In genomic region chr2:121140018-121140882, GRCm38 (mm10) we compare ENCODE assay signal across 8 mouse cellular contexts. TPM values are rescaled to one million over a fixed set of nuclear protein-coding genes. Genes with fewer than 3 reads are reported as not detected.
DNase-seq lines count a peak whose midpoint lies in the region; ATAC-seq lines count a peak whose summit lies in the region.

Adal (plus strand) TSS chr2:121140428.
Lcmt2 (minus strand) TSS chr2:121140653.

- H3K9ac ChIP-seq in hindbrain, embryonic 12.5 days = peak within 1 kb of the TSS; percentile 91

- H3K4me3 ChIP-seq in hindbrain, embryonic 12.5 days = peak within 1 kb of the TSS; percentile 69

- peak within 1 kb of the TSS; percentile 97 for H3K27ac ChIP-seq in hindbrain, embryonic 12.5 days

- H3K27me3 ChIP-seq in hindbrain, embryonic 12.5 days = no peaks in the 10 kb centered on the region

- H3K4me2 ChIP-seq in hindbrain, embryonic 12.5 days (replicated peaks) = peak within 1 kb of the TSS; percentile 89

- peaks cover 25% of the 10 kb centered on the region for H3K36me3 ChIP-seq in hindbrain, embryonic 12.5 days

- H3K9me3 ChIP-seq in hindbrain, embryonic 12.5 days (replicated peaks) = no peaks in the 10 kb centered on the region

- peaks cover 27% of the 10 kb centered on the region for H3K4me1 ChIP-seq in hindbrain, embryonic 12.5 days

- DNase-seq in Muller cell, postnatal 12 days (ENCODE audit: inconsistent ontology term) = peak; percentile 95
- peak; percentile 94 for DNase-seq in cerebellum, adult 9-11 months
- DNase-seq in frontal cortex, postnatal 10 days (ENCODE audit: low spot score in 2 of 2) = peak; percentile 81 to 91
- peak; percentile 94 to 98 for DNase-seq in layer of hippocampus, postnatal 14 days (ENCODE audit: low spot score in 2 of 2)
- DNase-seq in lung, postnatal 14 days = peak; percentile 90
- peak; percentile 81 for DNase-seq in retina, adult 2 months (ENCODE audit: low read depth, low spot score)
- peak; percentile 89 for DNase-seq in thymus, postnatal 36 days

- peak; percentile 96 for ATAC-seq in hindbrain, embryonic 12.5 days (ENCODE audit: low FRiP score)

- WGBS in hindbrain, embryonic 12.5 days = under 1% methylated on average over 84 of the region's 87 CpGs

RNA-seq across cellular contexts. Expression of gene Adal, which starts in this region (rescaled TPM):
- polyA plus RNA-seq in hindbrain, embryonic 12.5 days (2016; fragmentation: Nextera tagmentation; extraction: Ambion mirVana) = 29.2 and 29.6 TPM in 2 replicates
- 10 to 100 TPM; 17.9 to 22.8 TPM for total RNA-seq in layer of hippocampus, postnatal 14 days (2021)

RNA-seq across cellular contexts. Expression of gene Lcmt2, which starts in this region (rescaled TPM):
- 22.3 and 24.7 TPM in 2 replicates for polyA plus RNA-seq in hindbrain, embryonic 12.5 days (2016; fragmentation: Nextera tagmentation; extraction: Ambion mirVana)
- 10 to 100 TPM in 1 of 2 experiments, 1 to 10 TPM in 1; 8.0 to 10.4 TPM for total RNA-seq in layer of hippocampus, postnatal 14 days (2021)

Comparison
In these comparisons a context has a peak if more than half of its experiments do, and no peak if none do; other contexts are left out.
1. Peak in every context shown above with its lines: DNase-seq, ATAC-seq, H3K4me3 ChIP-seq and H3K27ac ChIP-seq.